Mouse (Mus musculus) embryonic facial prominence, embryonic 12.5 days (tissue): ENCODE measurements around the gene Dnttip1. TPM values are rescaled to one million over a fixed set of nuclear protein-coding genes. Genes with fewer than 3 reads are reported as not detected.
A peak's percentile ranks its signal among the peaks of the same experiment; 100 is the strongest.

ENCODE experiments used
- ATAC-seq: fragments of 200-750 bp; cut with Nextera tagmentation; 2 replicates; pipeline ENCODE4 v1.8.0; 2017; ENCODE audit not compliant: insufficient number of reproducible peaks, insufficient read depth, low FRiP score, low TSS enrichment
- H3K27ac ChIP-seq: fragments of 300-500 bp; sonication (generic); 2 replicates; pipeline ENCODE4 v1.5.1; 2016; ENCODE audit warnings: mild to moderate bottlenecking
- H3K27me3 ChIP-seq: fragments of 300-500 bp; sonication (generic); 2 replicates; pipeline ENCODE4 v1.6.1; 2016; ENCODE audit warnings: mild to moderate bottlenecking, moderate library complexity
- H3K36me3 ChIP-seq: fragments of 300-500 bp; sonication (generic); 2 replicates; pipeline ENCODE4 v1.6.1; 2016; ENCODE audit warnings: mild to moderate bottlenecking
- H3K4me1 ChIP-seq: fragments of 300-500 bp; sonication (generic); 2 replicates; pipeline ENCODE4 v1.6.1; 2016
- H3K4me2 ChIP-seq: fragments of 300-500 bp; sonication (generic); replicated peaks from 2 replicates; pipeline ENCODE4 v1.6.1; 2016; ENCODE audit warnings: mild to moderate bottlenecking, moderate library complexity
- H3K4me3 ChIP-seq: fragments of 300-500 bp; sonication (generic); 2 replicates; pipeline ENCODE4 v1.5.1; 2016; ENCODE audit warnings: mild to moderate bottlenecking
- H3K9ac ChIP-seq: fragments of 300-500 bp; sonication (generic); 2 replicates; pipeline ENCODE4 v1.6.1; 2016; ENCODE audit warnings: mild to moderate bottlenecking, moderate library complexity
- H3K9me3 ChIP-seq: fragments of 300-500 bp; sonication (generic); 2 replicates; pipeline ENCODE4 v1.6.1; 2016; ENCODE audit warnings: mild to moderate bottlenecking, moderate library complexity
- WGBS: fragments of 180-500 bp; shearing (Covaris S2); methylation state at CpG from one replicate; pipeline ENCODE4 v1.1.7; 2016; 5-methylcytosine and 5-hydroxymethylcytosine counted together
- polyA plus RNA-seq: library from polyadenylated mRNA; unstranded; fragments of >200 nt; fragmentation: Nextera tagmentation; extraction: Ambion mirVana; gene quantifications from 2 replicates; pipeline ENCODE4 v1.2.1, GENCODE M21; 2016

Gene Dnttip1
- polyA plus RNA-seq, 1 experiment from 2014 or later: 97.1 TPM

- Histone ChIP-seq H3K27ac (no peak overlapping the region), H3K4me3 (no peak overlapping the region), H3K9me3 (no peaks in the 10 kb centered on the region), H3K9ac (no peak overlapping the region), H3K4me2 (no peak overlapping the region), H3K27me3 (0 out of 2 replicates have a peak, but pooled peaks cover 4% of the 10 kb centered on the region), H3K36me3 (peaks cover 21% of the 10 kb centered on the region), H3K4me1 (peaks cover 23% of the 10 kb centered on the region)
- no peak for ATAC-seq
- 78% methylated on average over 14 of the region's 14 CpGs for WGBS
Observed at GRCm38 (mm10) chr2:164773229-164773988, 27.6 kb downstream of the Dnttip1 start.

- H3K4me1 ChIP-seq: peaks cover 23% of the 10 kb centered on the region
- H3K27ac ChIP-seq: no peak overlapping the region
- 0 out of 2 replicates have a peak, but pooled peaks cover 4% of the 10 kb centered on the region for H3K27me3 ChIP-seq
- no peak for ATAC-seq
- no peaks in the 10 kb centered on the region for H3K9me3 ChIP-seq
- H3K36me3 ChIP-seq: peaks cover 21% of the 10 kb centered on the region
- H3K9ac ChIP-seq: no peak overlapping the region
- 87% methylated on average over 5 of the region's 5 CpGs for whole genome bisulfite sequencing
- H3K4me3 ChIP-seq: no peak overlapping the region
- no peak overlapping the region for H3K4me2 ChIP-seq
Observed at GRCm38 (mm10) chr2:164773989-164774364, 28.2 kb downstream of the Dnttip1 start.

- 90% methylated on average over 6 of the region's 6 CpGs for WGBS
- H3K9me3 ChIP-seq: no peaks in the 10 kb centered on the region
- H3K4me3 ChIP-seq: no peak overlapping the region
- H3K9ac ChIP-seq: no peak overlapping the region
- H3K27ac ChIP-seq: no peak overlapping the region
- 0 out of 2 replicates have a peak, but pooled peaks cover 4% of the 10 kb centered on the region for H3K27me3 ChIP-seq
- H3K4me1 ChIP-seq: peaks cover 12% of the 10 kb centered on the region
- peaks cover 18% of the 10 kb centered on the region for H3K36me3 ChIP-seq
- ATAC-seq: no peak
- H3K4me2 ChIP-seq: no peak overlapping the region
Observed at GRCm38 (mm10) chr2:164776130-164776529, 30.3 kb downstream of the Dnttip1 start.

GRCm38 (mm10) chr2:164776801-164777200 lies 31.0 kb downstream of the Dnttip1 start:
- Histone ChIP-seq H3K27ac (no peak overlapping the region), H3K9me3 (no peaks in the 10 kb centered on the region), H3K36me3 (peaks cover 12% of the 10 kb centered on the region), H3K4me2 (no peak overlapping the region), H3K27me3 (0 out of 2 replicates have a peak, but pooled peaks cover 4% of the 10 kb centered on the region), H3K4me1 (peaks cover 6% of the 10 kb centered on the region), H3K4me3 (no peak overlapping the region), H3K9ac (no peak overlapping the region)
- ATAC-seq: no peak
- WGBS: 66% methylated on average over 17 of the region's 17 CpGs

- no peak overlapping the region for H3K4me2 ChIP-seq
- WGBS: 84% methylated on average over 30 of the region's 30 CpGs
- no peak overlapping the region for H3K4me3 ChIP-seq
- 0 out of 2 replicates have a peak, but pooled peaks cover 4% of the 10 kb centered on the region for H3K27me3 ChIP-seq
- no peak overlapping the region for H3K27ac ChIP-seq
- peaks cover 5% of the 10 kb centered on the region; the same call in 1 of the 2 replicates for H3K36me3 ChIP-seq
- H3K4me1 ChIP-seq: peaks cover under 1% of the 10 kb centered on the region; the same call in 1 of the 2 replicates
- no peak for ATAC-seq
- H3K9me3 ChIP-seq: no peaks in the 10 kb centered on the region
- no peak overlapping the region for H3K9ac ChIP-seq
Observed at GRCm38 (mm10) chr2:164777246-164778014, 31.6 kb downstream of the Dnttip1 start.

- H3K27ac ChIP-seq: no peak overlapping the region
- no peak overlapping the region for H3K4me3 ChIP-seq
- H3K27me3 ChIP-seq: 0 out of 2 replicates have a peak, but pooled peaks cover 4% of the 10 kb centered on the region
- no peaks in the 10 kb centered on the region for H3K4me1 ChIP-seq
- H3K9me3 ChIP-seq: no peaks in the 10 kb centered on the region
- H3K36me3 ChIP-seq: peaks cover 2% of the 10 kb centered on the region; the same call in 1 of the 2 replicates
- 92% methylated on average over 11 of the region's 11 CpGs for WGBS
- no peak overlapping the region for H3K9ac ChIP-seq
- ATAC-seq: no peak
- H3K4me2 ChIP-seq: no peak overlapping the region
Observed at GRCm38 (mm10) chr2:164778015-164778287, 32.2 kb downstream of the Dnttip1 start.

- Histone ChIP-seq H3K9me3 (no peaks in the 10 kb centered on the region), H3K4me2 (no peak overlapping the region), H3K9ac (no peak overlapping the region), H3K4me1 (no peaks in the 10 kb centered on the region), H3K4me3 (no peak overlapping the region), H3K27ac (no peak overlapping the region), H3K27me3 (0 out of 2 replicates have a peak, but pooled peaks cover 4% of the 10 kb centered on the region), H3K36me3 (no peaks in the 10 kb centered on the region)
- no peak for ATAC-seq
- 70% methylated on average over 7 of the region's 7 CpGs for WGBS
Observed at GRCm38 (mm10) chr2:164778809-164779208, 33.0 kb downstream of the Dnttip1 start.

GRCm38 (mm10) chr2:164779481-164780086 lies 33.8 kb downstream of the Dnttip1 start, which contains the start of gene Tnnc2:
Gene Tnnc2, minus strand, starts transcription at chr2:164779967.
- Histone ChIP-seq H3K27me3 (0 out of 2 replicates have a peak, but pooled peaks cover 4% of the 10 kb centered on the region), H3K36me3 (no peaks in the 10 kb centered on the region), H3K27ac (no peak within 1 kb of the TSS), H3K4me2 (no peak within 1 kb of the TSS), H3K9ac (no peak within 1 kb of the TSS), H3K4me1 (peaks cover 3% of the 10 kb centered on the region; the same call in 1 of the 2 replicates), H3K9me3 (no peaks in the 10 kb centered on the region), H3K4me3 (no peak within 1 kb of the TSS)
- WGBS: 69% methylated on average over 8 of the region's 8 CpGs
- no peak for ATAC-seq

- Histone ChIP-seq H3K4me3 (no peak overlapping the region), H3K27ac (no peak overlapping the region), H3K4me2 (no peak overlapping the region), H3K9ac (no peak overlapping the region), H3K36me3 (no peaks in the 10 kb centered on the region), H3K27me3 (0 out of 2 replicates have a peak, but pooled peaks cover 2% of the 10 kb centered on the region), H3K9me3 (no peaks in the 10 kb centered on the region), H3K4me1 (peaks cover 12% of the 10 kb centered on the region; the same call in 1 of the 2 replicates)
- no peak for ATAC-seq
- WGBS: 63% methylated on average over 4 of the region's 4 CpGs
Observed at GRCm38 (mm10) chr2:164781876-164782275, 36.1 kb downstream of the Dnttip1 start.

GRCm38 (mm10) chr2:164783926-164784581 lies 38.3 kb downstream of the Dnttip1 start:
- Histone ChIP-seq H3K27me3 (no peaks in the 10 kb centered on the region), H3K36me3 (0 out of 2 replicates have a peak, but pooled peaks cover 4% of the 10 kb centered on the region), H3K4me2 (peak overlapping the region; percentile 64; the same call in 1 of the 2 replicates), H3K9me3 (no peaks in the 10 kb centered on the region), H3K27ac (no peak overlapping the region), H3K4me3 (no peak overlapping the region), H3K4me1 (peaks cover 15% of the 10 kb centered on the region; the same call in 1 of the 2 replicates), H3K9ac (no peak overlapping the region)
- no peak for ATAC-seq
- 71% methylated on average over 7 of the region's 7 CpGs for WGBS

- no peaks in the 10 kb centered on the region for H3K9me3 ChIP-seq
- H3K4me3 ChIP-seq: peak overlapping the region; percentile 57
- WGBS: 16% methylated on average over 7 of the region's 7 CpGs
- no peaks in the 10 kb centered on the region for H3K27me3 ChIP-seq
- no peak for ATAC-seq
- peak overlapping the region; percentile 64 for H3K4me2 ChIP-seq
- H3K36me3 ChIP-seq: 0 out of 2 replicates have a peak, but pooled peaks cover 4% of the 10 kb centered on the region
- H3K4me1 ChIP-seq: peaks cover 15% of the 10 kb centered on the region; the same call in 1 of the 2 replicates
- peak overlapping the region; percentile 78 for H3K9ac ChIP-seq
- H3K27ac ChIP-seq: peak overlapping the region; percentile 67
Observed at GRCm38 (mm10) chr2:164784869-164785420, 39.2 kb downstream of the Dnttip1 start.
